Mouse (Mus musculus) MEL (cell line): ENCODE results near the gene Adgb.

Experiments
- BHLHE40 ChIP-seq: IDR thresholded peaks from 2 replicates; pipeline ENCODE4 v1.6.1; 2012; ENCODE audit warnings: low read depth, mild to moderate bottlenecking, inconsistent platforms, low read length, improper control_type of control experiment, borderline replicate concordance
- CHD1 ChIP-seq: IDR thresholded peaks from 2 replicates; pipeline ENCODE4 v1.6.1; 2012; ENCODE audit warnings: low read depth, mild to moderate bottlenecking, inconsistent platforms, low read length, improper control_type of control experiment
- CHD2 ChIP-seq: IDR thresholded peaks from 2 replicates; pipeline ENCODE4 v1.6.1; 2011; ENCODE audit warnings: low read length, improper control_type of control experiment
- CTCF ChIP-seq, 3 experiments: IDR thresholded peaks in 2 of 3; conservative IDR thresholded peaks in 1 of 3; 2 replicates each; pipeline ENCODE4 v1.5.1; 2011 to 2012; ENCODE audit warnings: low read length in 3 of 3, low read depth in 2 of 3, mild to moderate bottlenecking in 2 of 3, improper control_type of control experiment in 1 of 3, inconsistent platforms in 1 of 3, mixed read lengths in 1 of 3, moderate library complexity in 1 of 3; ENCODE audit not compliant: control insufficient read depth in 1 of 3, insufficient read depth in 1 of 3, poor library complexity in 1 of 3, severe bottlenecking in 1 of 3
- EP300 ChIP-seq, 2 experiments: IDR thresholded peaks; 2 replicates each; pipeline ENCODE4 v1.6.1; 2011; ENCODE audit warnings: improper control_type of control experiment in 2 of 2, low read length in 2 of 2, low read depth in 1 of 2, mild to moderate bottlenecking in 1 of 2
- NELFE ChIP-seq: IDR thresholded peaks from 2 replicates; pipeline ENCODE4 v1.6.1; 2011; ENCODE audit warnings: low read depth, low read length, improper control_type of control experiment
- POLR2A ChIP-seq, 2 experiments: IDR thresholded peaks; 2 replicates each; pipeline ENCODE4 v1.6.1; 2011 to 2012; ENCODE audit warnings: low read length in 2 of 2, mild to moderate bottlenecking in 2 of 2, control low read depth in 1 of 2, improper control_type of control experiment in 1 of 2, low read depth in 1 of 2, moderate library complexity in 1 of 2; ENCODE audit not compliant: control insufficient read depth in 1 of 2, insufficient read depth in 1 of 2, poor library complexity in 1 of 2
- RCOR1 ChIP-seq: IDR thresholded peaks from 2 replicates; pipeline ENCODE4 v1.6.1; 2012; ENCODE audit warnings: low read depth, mild to moderate bottlenecking, inconsistent platforms, low read length, improper control_type of control experiment
- SIN3A ChIP-seq: IDR thresholded peaks from 2 replicates; pipeline ENCODE4 v1.6.1; 2012; ENCODE audit warnings: low read length, improper control_type of control experiment, inconsistent platforms
- TAL1 ChIP-seq: IDR thresholded peaks from 2 replicates; pipeline ENCODE4 v1.6.1; 2012; ENCODE audit warnings: mild to moderate bottlenecking, inconsistent platforms, low read length, moderate library complexity, mixed read lengths
- USF2 ChIP-seq, 2 experiments: IDR thresholded peaks; 2 replicates each; pipeline ENCODE4 v1.6.1; 2011 to 2012; ENCODE audit warnings: improper control_type of control experiment in 2 of 2, low read length in 2 of 2, borderline replicate concordance in 1 of 2, inconsistent platforms in 1 of 2, low read depth in 1 of 2, mild to moderate bottlenecking in 1 of 2; ENCODE audit not compliant: insufficient read depth in 1 of 2
- ZNF384 ChIP-seq: IDR thresholded peaks from 2 replicates; pipeline ENCODE4 v1.6.1; 2012; ENCODE audit warnings: low read depth, mild to moderate bottlenecking, inconsistent platforms, low read length, improper control_type of control experiment

- TF ChIP-seq ZNF384: no peak
- TF ChIP-seq BHLHE40: no peak
- TF ChIP-seq CHD1: no peak
- no peak for TF ChIP-seq POLR2A (IDR thresholded peaks at IDR 0.05; ENCODE audit: control insufficient read depth in 1 of 2, insufficient read depth in 1 of 2, low read depth in 1 of 2, low read length in 2 of 2, poor library complexity in 1 of 2)
- TF ChIP-seq RCOR1: no peak
- no peak for TF ChIP-seq USF2 (IDR thresholded peaks at IDR 0.05; ENCODE audit: borderline replicate concordance in 1 of 2, insufficient read depth in 1 of 2, low read depth in 1 of 2, low read length in 2 of 2)
- TF ChIP-seq CTCF (IDR thresholded peaks at IDR 0.05 in 2 of 3, conservative IDR thresholded peaks at IDR 0.05 in 1 of 3; ENCODE audit: control insufficient read depth in 1 of 3, insufficient read depth in 1 of 3, low read depth in 2 of 3, low read length in 3 of 3, poor library complexity in 1 of 3, severe bottlenecking in 1 of 3): no peak
- TF ChIP-seq EP300 (IDR thresholded peaks at IDR 0.05; ENCODE audit: low read depth in 1 of 2, low read length in 2 of 2): no peak
- TF ChIP-seq SIN3A: no peak
- TF ChIP-seq CHD2: no peak
- no peak for TF ChIP-seq TAL1
- no peak for TF ChIP-seq NELFE
These were observed 27.2 kb downstream of the Adgb start for GRCm38 (mm10) chr10:10444841-10445466.
